Mouse (Mus musculus) heart, embryonic 13.5 days (tissue): ENCODE data around the gene Cap1. TPM values are rescaled to one million over a fixed set of nuclear protein-coding genes. Genes with fewer than 3 reads are reported as not detected.

Experiments used
- ATAC-seq: fragments of 200-750 bp; cut with Nextera tagmentation; 2 replicates; pipeline ENCODE4 v1.8.0; 2017; ENCODE audit warnings: moderate TSS enrichment; ENCODE audit not compliant: insufficient number of reproducible peaks, low FRiP score, low TSS enrichment; ENCODE audit errors: extremely low read depth
- H3K27ac ChIP-seq: fragments of 300-500 bp; sonication (generic); replicated peaks from 2 replicates; pipeline ENCODE4 v1.5.1; 2015; ENCODE audit warnings: moderate library complexity, mild to moderate bottlenecking, inconsistent platforms
- H3K27me3 ChIP-seq: fragments of 300-500 bp; sonication (generic); replicated peaks from 2 replicates; pipeline ENCODE4 v1.6.1; 2015; ENCODE audit warnings: mild to moderate bottlenecking, inconsistent platforms
- H3K36me3 ChIP-seq: fragments of 300-500 bp; sonication (generic); 2 replicates; pipeline ENCODE4 v1.6.1; 2015; ENCODE audit warnings: mild to moderate bottlenecking, inconsistent platforms
- H3K4me1 ChIP-seq: fragments of 300-500 bp; sonication (generic); 2 replicates; pipeline ENCODE4 v1.6.1; 2015; ENCODE audit warnings: inconsistent platforms
- H3K4me2 ChIP-seq: fragments of 300-500 bp; sonication (generic); 2 replicates; pipeline ENCODE4 v1.6.1; 2015; ENCODE audit warnings: inconsistent platforms, mild to moderate bottlenecking, moderate library complexity
- H3K4me3 ChIP-seq: fragments of 300-500 bp; sonication (generic); 2 replicates; pipeline ENCODE4 v1.5.1; 2015; ENCODE audit warnings: moderate library complexity, mild to moderate bottlenecking, inconsistent platforms
- H3K9ac ChIP-seq: fragments of 300-500 bp; sonication (generic); 2 replicates; pipeline ENCODE4 v1.6.1; 2015; ENCODE audit warnings: inconsistent platforms, mild to moderate bottlenecking, moderate library complexity
- H3K9me3 ChIP-seq: fragments of 300-500 bp; sonication (generic); 2 replicates; pipeline ENCODE4 v1.6.1; 2016; ENCODE audit warnings: inconsistent platforms
- WGBS: fragments of 180-500 bp; shearing (Covaris S2); methylation state at CpG from one replicate; pipeline ENCODE4 v1.1.7; 2015; ENCODE audit warnings: mixed read lengths; 5-methylcytosine and 5-hydroxymethylcytosine counted together
- polyA plus RNA-seq: library from polyadenylated mRNA; unstranded; fragments of >200 nt; fragmentation: Nextera tagmentation; extraction: Ambion mirVana; gene quantifications from 2 replicates; pipeline ENCODE4 v1.2.1, GENCODE M21; 2015

The Cap1 gene
- polyA plus RNA-seq, 1 experiment from 2014 or later: 49.7 TPM

- H3K27ac ChIP-seq: no peak overlapping the region
- H3K9ac ChIP-seq: no peak overlapping the region
- no peaks in the 10 kb centered on the region for H3K9me3 ChIP-seq
- no peak overlapping the region for H3K4me2 ChIP-seq
- H3K4me3 ChIP-seq: no peak overlapping the region
- H3K4me1 ChIP-seq: peaks cover 12% of the 10 kb centered on the region; the same call in 1 of the 2 replicates
- peaks cover 72% of the 10 kb centered on the region for H3K36me3 ChIP-seq
- no peaks in the 10 kb centered on the region for H3K27me3 ChIP-seq
- no peak for ATAC-seq
Observed at GRCm38 (mm10) chr4:122870027-122870426, 15.8 kb downstream of the Cap1 start.

GRCm38 (mm10) chr4:122868041-122868440 lies 17.8 kb downstream of the Cap1 start:
- H3K36me3 ChIP-seq: peaks cover 91% of the 10 kb centered on the region
- H3K9ac ChIP-seq: no peak overlapping the region
- H3K4me1 ChIP-seq: peaks cover 2% of the 10 kb centered on the region; the same call in 1 of the 2 replicates
- H3K9me3 ChIP-seq: no peaks in the 10 kb centered on the region
- WGBS: 85% methylated on average over 1 of the region's 1 CpGs
- no peak overlapping the region for H3K4me2 ChIP-seq
- no peak overlapping the region for H3K27ac ChIP-seq
- H3K4me3 ChIP-seq: no peak overlapping the region
- no peaks in the 10 kb centered on the region for H3K27me3 ChIP-seq
- ATAC-seq: no peak

GRCm38 (mm10) chr4:122861836-122862235 lies 24.0 kb downstream of the Cap1 start:
- WGBS: 88% methylated on average over 4 of the region's 4 CpGs
- Histone ChIP-seq H3K27ac (no peak overlapping the region), H3K27me3 (no peaks in the 10 kb centered on the region), H3K9me3 (no peaks in the 10 kb centered on the region), H3K4me2 (no peak overlapping the region), H3K4me3 (no peak overlapping the region), H3K4me1 (no peaks in the 10 kb centered on the region), H3K9ac (no peak overlapping the region), H3K36me3 (peaks cover 92% of the 10 kb centered on the region)
- no peak for ATAC-seq

- no peak overlapping the region for H3K27ac ChIP-seq
- H3K4me1 ChIP-seq: no peaks in the 10 kb centered on the region
- H3K4me2 ChIP-seq: no peak overlapping the region
- H3K36me3 ChIP-seq: peaks cover 92% of the 10 kb centered on the region
- no peaks in the 10 kb centered on the region for H3K27me3 ChIP-seq
- H3K4me3 ChIP-seq: no peak overlapping the region
- 59% methylated on average over 6 of the region's 6 CpGs for WGBS
- 0 out of 2 replicates have a peak overlapping the region, but pooled peaks have one; percentile 10 for H3K9ac ChIP-seq
- ATAC-seq: no peak
- no peaks in the 10 kb centered on the region for H3K9me3 ChIP-seq
Observed at GRCm38 (mm10) chr4:122859096-122859674, 26.7 kb downstream of the Cap1 start.

GRCm38 (mm10) chr4:122857909-122858308 lies 27.9 kb downstream of the Cap1 start:
- no peak overlapping the region for H3K9ac ChIP-seq
- H3K27me3 ChIP-seq: no peaks in the 10 kb centered on the region
- peaks cover 92% of the 10 kb centered on the region for H3K36me3 ChIP-seq
- peaks cover 5% of the 10 kb centered on the region; the same call in 1 of the 2 replicates for H3K4me1 ChIP-seq
- no peaks in the 10 kb centered on the region for H3K9me3 ChIP-seq
- H3K4me2 ChIP-seq: no peak overlapping the region
- no peak overlapping the region for H3K4me3 ChIP-seq
- H3K27ac ChIP-seq: no peak overlapping the region
- ATAC-seq: no peak
- WGBS: 59% methylated on average over 2 of the region's 2 CpGs

GRCm38 (mm10) chr4:122854770-122855169 lies 31.1 kb downstream of the Cap1 start:
- Histone ChIP-seq H3K27me3 (no peaks in the 10 kb centered on the region), H3K36me3 (peaks cover 96% of the 10 kb centered on the region), H3K9ac (no peak overlapping the region), H3K4me3 (no peak overlapping the region), H3K27ac (no peak overlapping the region), H3K9me3 (no peaks in the 10 kb centered on the region), H3K4me1 (peaks cover 6% of the 10 kb centered on the region; the same call in 1 of the 2 replicates), H3K4me2 (no peak overlapping the region)
- WGBS: 83% methylated on average over 4 of the region's 4 CpGs
- no peak for ATAC-seq

- H3K27me3 ChIP-seq: no peaks in the 10 kb centered on the region
- no peak overlapping the region for H3K27ac ChIP-seq
- H3K4me2 ChIP-seq: no peak overlapping the region
- no peak for ATAC-seq
- H3K4me3 ChIP-seq: no peak overlapping the region
- H3K4me1 ChIP-seq: peaks cover 6% of the 10 kb centered on the region; the same call in 1 of the 2 replicates
- WGBS: 58% methylated on average over 2 of the region's 2 CpGs
- no peak overlapping the region for H3K9ac ChIP-seq
- H3K9me3 ChIP-seq: no peaks in the 10 kb centered on the region
- peaks cover 99% of the 10 kb centered on the region for H3K36me3 ChIP-seq
Observed at GRCm38 (mm10) chr4:122853691-122854090, 32.2 kb downstream of the Cap1 start.

- no peak overlapping the region for H3K27ac ChIP-seq
- no peak for ATAC-seq
- no peaks in the 10 kb centered on the region for H3K9me3 ChIP-seq
- H3K4me2 ChIP-seq: no peak overlapping the region
- peaks cover 99% of the 10 kb centered on the region for H3K36me3 ChIP-seq
- H3K4me3 ChIP-seq: no peak overlapping the region
- H3K27me3 ChIP-seq: no peaks in the 10 kb centered on the region
- H3K4me1 ChIP-seq: peaks cover 13% of the 10 kb centered on the region; the same call in 1 of the 2 replicates
- H3K9ac ChIP-seq: no peak overlapping the region
Observed at GRCm38 (mm10) chr4:122851535-122851934, 34.3 kb downstream of the Cap1 start.

- H3K9ac ChIP-seq: no peak overlapping the region
- no peaks in the 10 kb centered on the region for H3K9me3 ChIP-seq
- H3K27ac ChIP-seq: no peak overlapping the region
- no peak for ATAC-seq
- H3K4me3 ChIP-seq: no peak overlapping the region
- no peak overlapping the region for H3K4me2 ChIP-seq
- peaks cover 11% of the 10 kb centered on the region; the same call in 1 of the 2 replicates for H3K4me1 ChIP-seq
- H3K36me3 ChIP-seq: peaks cover 98% of the 10 kb centered on the region
- WGBS: 65% methylated on average over 13 of the region's 13 CpGs
- H3K27me3 ChIP-seq: no peaks in the 10 kb centered on the region
Observed at GRCm38 (mm10) chr4:122848150-122848621, 37.7 kb downstream of the Cap1 start.

GRCm38 (mm10) chr4:122838416-122838815 lies 47.4 kb downstream of the Cap1 start:
- H3K4me2 ChIP-seq: no peak overlapping the region
- 46% methylated on average over 1 of the region's 1 CpGs for WGBS
- H3K4me3 ChIP-seq: no peak overlapping the region
- ATAC-seq: no peak
- peaks cover 22% of the 10 kb centered on the region for H3K36me3 ChIP-seq
- H3K27me3 ChIP-seq: no peaks in the 10 kb centered on the region
- H3K4me1 ChIP-seq: peaks cover 28% of the 10 kb centered on the region
- no peak overlapping the region for H3K9ac ChIP-seq
- 0 out of 2 replicates have a peak, but pooled peaks cover 3% of the 10 kb centered on the region for H3K9me3 ChIP-seq
- no peak overlapping the region for H3K27ac ChIP-seq

GRCm38 (mm10) chr4:122837994-122838393 lies 47.9 kb downstream of the Cap1 start:
- Histone ChIP-seq H3K4me2 (no peak overlapping the region), H3K27ac (no peak overlapping the region), H3K4me1 (peaks cover 28% of the 10 kb centered on the region), H3K9ac (no peak overlapping the region), H3K27me3 (no peaks in the 10 kb centered on the region), H3K36me3 (peaks cover 20% of the 10 kb centered on the region), H3K9me3 (0 out of 2 replicates have a peak, but pooled peaks cover 3% of the 10 kb centered on the region), H3K4me3 (no peak overlapping the region)
- no peak for ATAC-seq
- WGBS: 81% methylated on average over 2 of the region's 2 CpGs

- H3K36me3 ChIP-seq: peaks cover 16% of the 10 kb centered on the region
- H3K27ac ChIP-seq: no peak overlapping the region
- peak overlapping the region; percentile 89; the same call in 1 of the 2 replicates for H3K4me3 ChIP-seq
- H3K9ac ChIP-seq: no peak overlapping the region
- 0 out of 2 replicates have a peak, but pooled peaks cover 3% of the 10 kb centered on the region for H3K9me3 ChIP-seq
- ATAC-seq: no peak
- 68% methylated on average over 6 of the region's 6 CpGs for WGBS
- H3K27me3 ChIP-seq: no peaks in the 10 kb centered on the region
- peaks cover 28% of the 10 kb centered on the region for H3K4me1 ChIP-seq
- H3K4me2 ChIP-seq: peak overlapping the region; percentile 94
Observed at GRCm38 (mm10) chr4:122837180-122837730, 48.6 kb downstream of the Cap1 start.
